Mouse (Mus musculus) hindbrain, embryonic 14.5 days (tissue): Measurements from ENCODE around the gene Fam20a. TPM values are rescaled to one million over a fixed set of nuclear protein-coding genes. Genes with fewer than 3 reads are reported as not detected.

ENCODE experiments used
- ATAC-seq: fragments of 200-750 bp; cut with Nextera tagmentation; 2 replicates; pipeline ENCODE4 v1.8.0; 2017; ENCODE audit warnings: moderate number of reproducible peaks, mild to moderate bottlenecking, moderate TSS enrichment, moderate library complexity; ENCODE audit not compliant: low FRiP score
- DNase-seq: peaks from one replicate; pipeline ENCODE4 v3.0.0-alpha.2; 2015; ENCODE audit warnings: low spot score
- H3K27ac ChIP-seq: fragments of 300-500 bp; sonication (generic); 2 replicates; pipeline ENCODE4 v1.5.1; 2014; ENCODE audit warnings: mild to moderate bottlenecking, moderate library complexity
- H3K27me3 ChIP-seq: fragments of 300-500 bp; sonication (generic); 2 replicates; pipeline ENCODE4 v1.6.1; 2014; ENCODE audit warnings: mild to moderate bottlenecking, low read length, mixed read lengths; ENCODE audit not compliant: control insufficient read depth, insufficient read depth
- H3K36me3 ChIP-seq: fragments of 300-500 bp; sonication (generic); replicated peaks from 2 replicates; pipeline ENCODE4 v1.6.1; 2014; ENCODE audit not compliant: control insufficient read depth, insufficient read depth
- H3K4me1 ChIP-seq: fragments of 300-500 bp; sonication (generic); replicated peaks from 2 replicates; pipeline ENCODE4 v1.6.1; 2014; ENCODE audit warnings: antibody characterized with exemption, low read length, mixed read lengths; ENCODE audit not compliant: control insufficient read depth, insufficient read depth
- H3K4me2 ChIP-seq: fragments of 300-500 bp; sonication (generic); replicated peaks from 2 replicates; pipeline ENCODE4 v1.6.1; 2014; ENCODE audit warnings: mild to moderate bottlenecking, moderate library complexity
- H3K4me3 ChIP-seq: fragments of 300-500 bp; sonication (generic); replicated peaks from 2 replicates; pipeline ENCODE4 v1.5.1; 2014; ENCODE audit warnings: mild to moderate bottlenecking, low read length
- H3K9ac ChIP-seq: fragments of 300-500 bp; sonication (generic); 2 replicates; pipeline ENCODE4 v1.6.1; 2014
- H3K9me3 ChIP-seq: fragments of 300-500 bp; sonication (generic); 2 replicates; pipeline ENCODE4 v1.6.1; 2016; ENCODE audit warnings: low read length; ENCODE audit not compliant: control insufficient read depth
- WGBS: fragments of 180-500 bp; shearing (Covaris S2); extraction: QIAGEN DNeasy Blood & Tissue Kit; methylation state at CpG from one replicate; pipeline ENCODE4 v1.1.7; 2014; 5-methylcytosine and 5-hydroxymethylcytosine counted together
- polyA plus RNA-seq: library from polyadenylated mRNA; unstranded; fragments of >200 nt; fragmentation: Nextera tagmentation; extraction: Ambion mirVana; gene quantifications from 2 replicates; pipeline ENCODE4 v1.2.1, GENCODE M21; 2014

The Fam20a gene
- polyA plus RNA-seq, 1 experiment from 2014 or later, result 5.0 TPM

- no peaks in the 10 kb centered on the region for H3K27me3 ChIP-seq
- no peak overlapping the region for H3K4me2 ChIP-seq
- H3K27ac ChIP-seq, result no peak overlapping the region
- no peaks in the 10 kb centered on the region for H3K36me3 ChIP-seq
- H3K9ac ChIP-seq, result no peak overlapping the region
- no peaks in the 10 kb centered on the region for H3K4me1 ChIP-seq
- DNase-seq, result no peak
- H3K9me3 ChIP-seq, result no peaks in the 10 kb centered on the region
- WGBS, result 90% methylated on average over 3 of the region's 3 CpGs
- H3K4me3 ChIP-seq, result no peak overlapping the region
- ATAC-seq, result no peak
Observed at GRCm38 (mm10) chr11:109737967-109738366, 15.9 kb upstream of the Fam20a start.

GRCm38 (mm10) chr11:109736406-109736805 is 14.3 kb upstream of the Fam20a start:
- ATAC-seq (no peak), DNase-seq (no peak)
- no peaks in the 10 kb centered on the region for H3K4me1 ChIP-seq
- no peak overlapping the region for H3K4me2 ChIP-seq
- H3K9ac ChIP-seq, result no peak overlapping the region
- no peak overlapping the region for H3K27ac ChIP-seq
- no peaks in the 10 kb centered on the region for H3K9me3 ChIP-seq
- no peaks in the 10 kb centered on the region for H3K27me3 ChIP-seq
- H3K36me3 ChIP-seq, result no peaks in the 10 kb centered on the region
- no peak overlapping the region for H3K4me3 ChIP-seq
- WGBS, result 92% methylated on average over 3 of the region's 3 CpGs

- Histone ChIP-seq H3K27me3 (no peaks in the 10 kb centered on the region), H3K4me1 (no peaks in the 10 kb centered on the region), H3K4me3 (no peak overlapping the region), H3K36me3 (no peaks in the 10 kb centered on the region), H3K9me3 (no peaks in the 10 kb centered on the region), H3K4me2 (no peak overlapping the region), H3K27ac (no peak overlapping the region), H3K9ac (no peak overlapping the region)
- WGBS, result 91% methylated on average over 1 of the region's 1 CpGs
- ATAC-seq (no peak), DNase-seq (no peak)
Observed at GRCm38 (mm10) chr11:109734341-109734740, 12.3 kb upstream of the Fam20a start.

GRCm38 (mm10) chr11:109732726-109733438 is 10.8 kb upstream of the Fam20a start:
- no peak overlapping the region for H3K9ac ChIP-seq
- H3K4me1 ChIP-seq, result no peaks in the 10 kb centered on the region
- no peak overlapping the region for H3K27ac ChIP-seq
- 78% methylated on average over 8 of the region's 8 CpGs for WGBS
- no peaks in the 10 kb centered on the region for H3K36me3 ChIP-seq
- H3K27me3 ChIP-seq, result no peaks in the 10 kb centered on the region
- H3K9me3 ChIP-seq, result no peaks in the 10 kb centered on the region
- H3K4me3 ChIP-seq, result no peak overlapping the region
- DNase-seq, result no peak
- no peak overlapping the region for H3K4me2 ChIP-seq
- no peak for ATAC-seq

GRCm38 (mm10) chr11:109728371-109728770 is 6.3 kb upstream of the Fam20a start:
- Histone ChIP-seq H3K27me3 (no peaks in the 10 kb centered on the region), H3K9ac (no peak overlapping the region), H3K9me3 (no peaks in the 10 kb centered on the region), H3K36me3 (no peaks in the 10 kb centered on the region), H3K4me1 (no peaks in the 10 kb centered on the region), H3K4me2 (no peak overlapping the region), H3K4me3 (no peak overlapping the region), H3K27ac (no peak overlapping the region)
- WGBS, result 62% methylated on average over 3 of the region's 3 CpGs
- no peak for DNase-seq
- no peak for ATAC-seq

GRCm38 (mm10) chr11:109722711-109723110 is 632 bp upstream of the Fam20a start:
- ATAC-seq (no peak), DNase-seq (no peak)
- 67% methylated on average over 4 of the region's 4 CpGs for WGBS
- Histone ChIP-seq H3K9ac (no peak overlapping the region), H3K27ac (no peak overlapping the region), H3K4me1 (peaks cover 14% of the 10 kb centered on the region; the same call in 1 of the 2 replicates), H3K9me3 (no peaks in the 10 kb centered on the region), H3K27me3 (peaks cover 5% of the 10 kb centered on the region; the same call in 1 of the 2 replicates), H3K4me2 (peak overlapping the region; percentile 93), H3K36me3 (no peaks in the 10 kb centered on the region), H3K4me3 (no peak overlapping the region)

- under 1% methylated on average over 40 of the region's 40 CpGs for WGBS
- no peak for DNase-seq
- peak; percentile 28; the same call in 1 of the 2 replicates for ATAC-seq
Observed at GRCm38 (mm10) chr11:109721320-109721780, 729 bp downstream of the Fam20a start.

GRCm38 (mm10) chr11:109720809-109721319 is 1.2 kb downstream of the Fam20a start:
- Histone ChIP-seq H3K27me3 (peaks cover 5% of the 10 kb centered on the region; the same call in 1 of the 2 replicates), H3K9ac (peak overlapping the region; percentile 48), H3K4me2 (peak overlapping the region; percentile 93), H3K4me3 (peak overlapping the region; percentile 36), H3K27ac (0 out of 2 replicates have a peak overlapping the region, but pooled peaks have one; percentile 26), H3K9me3 (no peaks in the 10 kb centered on the region), H3K4me1 (peaks cover 14% of the 10 kb centered on the region; the same call in 1 of the 2 replicates), H3K36me3 (no peaks in the 10 kb centered on the region)
- 10% methylated on average over 12 of the region's 12 CpGs for WGBS
- DNase-seq, result no peak
- no peak; the same call in 1 of the 2 replicates for ATAC-seq

More at GRCm38 (mm10) chr11:109721320-109721780, 729 bp downstream of the Fam20a start:
- Histone ChIP-seq H3K4me1 (peaks cover 14% of the 10 kb centered on the region; the same call in 1 of the 2 replicates), H3K9me3 (no peaks in the 10 kb centered on the region), H3K36me3 (no peaks in the 10 kb centered on the region), H3K27ac (0 out of 2 replicates have a peak overlapping the region, but pooled peaks have one; percentile 26), H3K27me3 (peaks cover 5% of the 10 kb centered on the region; the same call in 1 of the 2 replicates), H3K4me3 (peak overlapping the region; percentile 36), H3K4me2 (peak overlapping the region; percentile 93), H3K9ac (peak overlapping the region; percentile 48)

- WGBS, result 93% methylated on average over 3 of the region's 3 CpGs
- no peaks in the 10 kb centered on the region for H3K9me3 ChIP-seq
- H3K27me3 ChIP-seq, result peaks cover 5% of the 10 kb centered on the region; the same call in 1 of the 2 replicates
- no peak for DNase-seq
- no peak overlapping the region for H3K9ac ChIP-seq
- H3K4me3 ChIP-seq, result no peak overlapping the region
- peaks cover 14% of the 10 kb centered on the region; the same call in 1 of the 2 replicates for H3K4me1 ChIP-seq
- H3K27ac ChIP-seq, result no peak overlapping the region
- no peak for ATAC-seq
- no peaks in the 10 kb centered on the region for H3K36me3 ChIP-seq
- H3K4me2 ChIP-seq, result 0 out of 2 replicates have a peak overlapping the region, but pooled peaks have one; percentile 8
Observed at GRCm38 (mm10) chr11:109719399-109719798, 2.7 kb downstream of the Fam20a start.
